9 mouse cellular contexts compared by ENCODE assay signal in the genomic region with DNA sequence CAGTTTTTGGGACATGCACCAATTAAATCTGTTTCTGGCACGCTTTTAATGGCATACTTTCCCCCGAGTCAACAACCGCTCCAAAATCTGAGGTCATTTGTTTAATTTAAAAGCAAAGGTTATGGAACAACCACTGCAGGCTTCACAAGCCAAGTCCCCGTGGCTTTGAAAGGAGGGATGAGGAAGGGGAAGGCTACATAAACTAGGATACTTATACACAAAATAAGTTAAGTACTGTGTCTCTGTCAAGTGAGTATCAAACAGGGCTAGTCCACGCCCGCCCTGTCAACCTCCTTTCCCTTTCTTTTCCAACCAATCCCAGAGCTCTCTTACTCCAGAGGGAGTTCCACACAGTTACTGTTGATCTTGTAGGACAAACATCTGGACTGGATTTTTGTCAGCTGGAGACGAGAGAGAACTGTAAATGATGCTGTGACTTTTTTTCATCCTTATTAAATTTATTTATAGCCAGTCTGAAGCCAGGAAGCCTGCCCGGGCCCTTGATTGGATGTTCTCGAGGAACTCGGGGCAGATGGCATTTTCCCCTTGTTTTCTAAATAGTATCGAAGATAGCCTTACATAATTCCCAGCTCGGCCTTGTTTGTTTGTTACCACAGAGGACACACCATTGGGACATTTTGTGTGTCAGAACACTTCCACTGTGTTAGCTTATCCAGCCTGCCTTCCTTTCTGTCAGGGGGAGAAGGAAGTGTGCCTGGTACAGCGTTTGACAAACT.
DNase-seq lines count a peak whose midpoint lies in the region; ATAC-seq and TF ChIP-seq lines count a peak whose summit lies in the region.
"Had no signal": no experiment of that assay in that cellular context is flagged by ENCODE, and none has a peak within 500 bp of the region (broad histone marks: within the 10 kb centered on the region; RNA-seq: fewer than 3 reads in every experiment).

No protein-coding gene starts in this region.

- H3K4me3 ChIP-seq in bone marrow, adult 2 months (replicated peaks; ENCODE audit: control insufficient read depth, low read depth, low read length), result no peak overlapping the region
- no peak overlapping the region for H3K4me3 ChIP-seq in heart, embryonic 15.5 days
- no peak overlapping the region for H3K4me3 ChIP-seq in limb, embryonic 10.5 days
- H3K4me3 ChIP-seq: myocyte had no signal

- H3K36me3 ChIP-seq in heart, embryonic 15.5 days, result no peaks in the 10 kb centered on the region
- no peaks in the 10 kb centered on the region for H3K36me3 ChIP-seq in limb, embryonic 10.5 days

- H3K4me1 ChIP-seq in bone marrow, adult 2 months (ENCODE audit: control insufficient read depth, insufficient read depth, low read length), result peaks cover 2% of the 10 kb centered on the region; the same call in 1 of the 2 replicates
- peaks cover 28% of the 10 kb centered on the region for H3K4me1 ChIP-seq in heart, embryonic 15.5 days (replicated peaks)
- H3K4me1 ChIP-seq in limb, embryonic 10.5 days, result peaks cover 43% of the 10 kb centered on the region

- peak overlapping the region; percentile 69 for H3K27ac ChIP-seq in bone marrow, adult 2 months (ENCODE audit: control insufficient read depth, insufficient read depth, low read depth, low read length, poor library complexity)
- H3K27ac ChIP-seq in heart, embryonic 15.5 days, result peak overlapping the region; percentile 64
- H3K27ac ChIP-seq in limb, embryonic 10.5 days, result peak overlapping the region; percentile 74

- H3K4me2 ChIP-seq in heart, embryonic 15.5 days, result no peak overlapping the region; the same call in 1 of the 2 replicates

- H3K9ac ChIP-seq in heart, embryonic 15.5 days, result no peak overlapping the region

- 65% methylated on average over 13 of the region's 13 CpGs for WGBS in bone marrow, adult 2 months
- WGBS in heart, embryonic 15.5 days, result 46% methylated on average over 13 of the region's 13 CpGs
- 67% methylated on average over 13 of the region's 13 CpGs for WGBS in limb, embryonic 10.5 days

- ATAC-seq in heart, embryonic 15.5 days (replicated peaks; ENCODE audit: insufficient number of reproducible peaks, insufficient read depth, low FRiP score, low read depth), result peak; percentile 50
- no peak for ATAC-seq in cerebellum, adult (ENCODE audit: insufficient number of reproducible peaks, low FRiP score, low TSS enrichment)

- DNase-seq in adrenal gland, adult 2 months, result peak; percentile 41
- DNase-seq in adrenal gland, adult 18-20 months (ENCODE audit: low spot score in 2 of 2), result no peak
- peak; percentile 47 for DNase-seq in limb, embryonic 10.5 days (ENCODE audit: low spot score)
- DNase-seq in ovary, adult 18-20 months (ENCODE audit: low spot score), result no peak
- no peak for DNase-seq in left cerebral cortex, postnatal 4 days

- intact Hi-C loops in left cerebral cortex, postnatal 4 days (cut with DNase I), result no loop called here

- no peaks in the 10 kb centered on the region for H3K9me3 ChIP-seq in heart, embryonic 15.5 days (replicated peaks)
- H3K9me3 ChIP-seq in limb, embryonic 10.5 days (replicated peaks), result no peaks in the 10 kb centered on the region

- H3K27me3 ChIP-seq in heart, embryonic 15.5 days, result no peaks in the 10 kb centered on the region
- no peaks in the 10 kb centered on the region for H3K27me3 ChIP-seq in limb, embryonic 10.5 days (ENCODE audit: low read depth, poor library complexity, severe bottlenecking)

- no peak for TF ChIP-seq CTCF in bone marrow, adult 2 months (IDR thresholded peaks at IDR 0.05; ENCODE audit: control insufficient read depth, insufficient read depth, low read length)

- TF ChIP-seq POLR2A in bone marrow, adult 2 months (IDR thresholded peaks at IDR 0.05; ENCODE audit: borderline replicate concordance, control insufficient read depth, low read depth, low read length), result no peak

Comparison
In these comparisons a context has a peak if more than half of its experiments do, and no peak if none do; other contexts are left out.
1. DNase-seq: peak in adrenal gland, adult 2 months (single experiment) and limb, embryonic 10.5 days (single experiment); none in adrenal gland, adult 18-20 months (0 of 2), ovary, adult 18-20 months (single experiment) and left cerebral cortex, postnatal 4 days (single experiment).
2. Peak in every context shown above with its lines, with median percentiles within 50 percentile points of each other: H3K27ac ChIP-seq.